Comparison of ENCODE assay signal across 33 mouse cellular contexts in genomic region chr3:78300506-78300905, GRCm38 (mm10).
"Had no signal": no experiment of that assay in that cellular context is flagged by ENCODE, and none has a peak within 500 bp of the region (broad histone marks: within the 10 kb centered on the region; RNA-seq: fewer than 3 reads in every experiment).

No protein-coding gene starts in this region.

- ATAC-seq: hindbrain, embryonic 16.5 days; hindbrain, postnatal 0 days; inflammation-experienced regulatory T-cells, adult 6 months; intestine, embryonic 15.5 days; intestine, embryonic 16.5 days; intestine, postnatal 0 days had no signal

- DNase-seq: heart, postnatal 10 days; heart, postnatal 14 days; heart, postnatal 36 days; heart, postnatal 4 days; kidney, adult 11 months; kidney, adult 18-20 months; kidney, adult 2 months; kidney, adult 8-10 months; kidney, adult 9 months; kidney, postnatal 10 days; kidney, postnatal 14 days; kidney, postnatal 25 days; kidney, postnatal 36 days; kidney, postnatal 4 days; layer of hippocampus, adult 9-11 months; layer of hippocampus, postnatal 36 days had no signal

- H3K27me3 ChIP-seq: heart, embryonic 13.5 days; heart, embryonic 15.5 days; hindbrain, embryonic 12.5 days; hindbrain, embryonic 13.5 days; hindbrain, embryonic 15.5 days; intestine, embryonic 15.5 days; kidney, embryonic 15.5 days had no signal

- H3K9ac ChIP-seq: heart, embryonic 13.5 days; heart, embryonic 15.5 days; hindbrain, embryonic 12.5 days; hindbrain, embryonic 13.5 days; hindbrain, embryonic 14.5 days; hindbrain, embryonic 15.5 days; intestine, embryonic 15.5 days; kidney, embryonic 15.5 days had no signal

- H3K4me3 ChIP-seq: heart, embryonic 13.5 days; heart, embryonic 15.5 days; hindbrain, embryonic 10.5 days; hindbrain, embryonic 12.5 days; hindbrain, embryonic 13.5 days; hindbrain, embryonic 15.5 days; intestine, embryonic 15.5 days; kidney, embryonic 15.5 days; layer of hippocampus, adult 2 months; left cerebral cortex, adult 2 months had no signal

- H3K4me1 ChIP-seq: heart, embryonic 13.5 days; heart, embryonic 15.5 days; hindbrain, embryonic 10.5 days; hindbrain, embryonic 12.5 days; hindbrain, embryonic 13.5 days; hindbrain, embryonic 15.5 days; intestine, embryonic 15.5 days; kidney, embryonic 15.5 days had no signal

- H3K4me2 ChIP-seq: heart, embryonic 13.5 days; heart, embryonic 15.5 days; hindbrain, embryonic 12.5 days; hindbrain, embryonic 13.5 days; hindbrain, embryonic 14.5 days; hindbrain, embryonic 15.5 days; intestine, embryonic 15.5 days; kidney, embryonic 15.5 days had no signal

- H3K9me3 ChIP-seq: heart, embryonic 13.5 days; heart, embryonic 15.5 days; hindbrain, embryonic 10.5 days; hindbrain, embryonic 12.5 days; hindbrain, embryonic 13.5 days; hindbrain, embryonic 15.5 days; intestine, embryonic 15.5 days; kidney, embryonic 15.5 days had no signal

- H3K36me3 ChIP-seq: heart, embryonic 13.5 days; heart, embryonic 15.5 days; hindbrain, embryonic 10.5 days; hindbrain, embryonic 12.5 days; hindbrain, embryonic 13.5 days; hindbrain, embryonic 15.5 days; intestine, embryonic 15.5 days; kidney, embryonic 15.5 days had no signal

- H3K27ac ChIP-seq: heart, embryonic 13.5 days; heart, embryonic 15.5 days; hindbrain, embryonic 10.5 days; hindbrain, embryonic 12.5 days; hindbrain, embryonic 13.5 days; hindbrain, embryonic 14.5 days; hindbrain, embryonic 15.5 days; hindbrain, postnatal 0 days; intestine, embryonic 15.5 days; kidney, embryonic 15.5 days; kidney, postnatal 0 days; layer of hippocampus, adult 2 months; left cerebral cortex, adult 2 months had no signal
